Mouse (Mus musculus) E14TG2a.4 (cell line): ENCODE results near the gene Fdxacb1.

Experiments
- H3K27me3 ChIP-seq: 2 replicates; pipeline ENCODE4 v1.6.1; 2014; ENCODE audit warnings: low read length, control low read depth; ENCODE audit not compliant: insufficient read depth
- H3K36me3 ChIP-seq: 2 replicates; pipeline ENCODE4 v1.6.1; 2014; ENCODE audit warnings: low read length, control low read depth; ENCODE audit not compliant: insufficient read depth
- H3K4me1 ChIP-seq: replicated peaks from 2 replicates; pipeline ENCODE4 v1.6.1; 2014; ENCODE audit warnings: low read depth, low read length, control low read depth
- H3K4me3 ChIP-seq: replicated peaks from 2 replicates; pipeline ENCODE4 v1.5.1; 2014; ENCODE audit warnings: mild to moderate bottlenecking, low read length
- H3K9me3 ChIP-seq: 2 replicates; pipeline ENCODE4 v1.6.1; 2014; ENCODE audit warnings: low read length, control low read depth
- CTCF ChIP-seq: conservative IDR thresholded peaks from 2 replicates; pipeline ENCODE4 v1.5.1; 2014; ENCODE audit warnings: low read length
- NANOG ChIP-seq: IDR thresholded peaks from 2 replicates; pipeline ENCODE4 v1.6.1; 2014; ENCODE audit warnings: borderline replicate concordance, low read length, mixed read lengths
- POU5F1 ChIP-seq: IDR thresholded peaks from 2 replicates; pipeline ENCODE4 v1.6.1; 2014; ENCODE audit warnings: low read length, borderline replicate concordance

Gene Fdxacb1

GRCm38 (mm10) chr9:50727171-50727924 lies 40.7 kb upstream of the Fdxacb1 start:
- H3K27me3 ChIP-seq, result no peaks in the 10 kb centered on the region
- peaks cover 81% of the 10 kb centered on the region for H3K4me1 ChIP-seq
- H3K4me3 ChIP-seq, result peak overlapping the region; percentile 83
- TF ChIP-seq CTCF (no peak), NANOG (no peak), POU5F1 (no peak)
- H3K36me3 ChIP-seq, result peaks cover 10% of the 10 kb centered on the region
- no peaks in the 10 kb centered on the region for H3K9me3 ChIP-seq

- no peaks in the 10 kb centered on the region for H3K27me3 ChIP-seq
- H3K36me3 ChIP-seq, result peaks cover 10% of the 10 kb centered on the region
- no peak for TF ChIP-seq CTCF
- no peak for TF ChIP-seq NANOG
- no peak for TF ChIP-seq POU5F1
- peaks cover 81% of the 10 kb centered on the region for H3K4me1 ChIP-seq
- H3K9me3 ChIP-seq, result no peaks in the 10 kb centered on the region
- H3K4me3 ChIP-seq, result peak overlapping the region; percentile 83
These were observed 39.9 kb upstream of the Fdxacb1 start for GRCm38 (mm10) chr9:50727925-50728651.

GRCm38 (mm10) chr9:50729600-50729999 lies 38.4 kb upstream of the Fdxacb1 start:
- H3K4me3 ChIP-seq, result no peak overlapping the region
- H3K4me1 ChIP-seq, result peaks cover 78% of the 10 kb centered on the region
- TF ChIP-seq POU5F1 (no peak), CTCF (no peak), NANOG (no peak)
- peaks cover 6% of the 10 kb centered on the region; the same call in 1 of the 2 replicates for H3K36me3 ChIP-seq
- H3K9me3 ChIP-seq, result no peaks in the 10 kb centered on the region
- H3K27me3 ChIP-seq, result no peaks in the 10 kb centered on the region

GRCm38 (mm10) chr9:50732560-50732959 lies 35.5 kb upstream of the Fdxacb1 start:
- H3K36me3 ChIP-seq, result no peaks in the 10 kb centered on the region
- peaks cover 57% of the 10 kb centered on the region for H3K4me1 ChIP-seq
- no peak for TF ChIP-seq POU5F1
- TF ChIP-seq NANOG, result no peak
- no peak for TF ChIP-seq CTCF
- H3K27me3 ChIP-seq, result no peaks in the 10 kb centered on the region
- H3K4me3 ChIP-seq, result no peak overlapping the region
- no peaks in the 10 kb centered on the region for H3K9me3 ChIP-seq

- Histone ChIP-seq H3K27me3 (no peaks in the 10 kb centered on the region), H3K9me3 (no peaks in the 10 kb centered on the region), H3K36me3 (no peaks in the 10 kb centered on the region), H3K4me3 (no peak overlapping the region), H3K4me1 (peaks cover 54% of the 10 kb centered on the region)
- TF ChIP-seq CTCF, result peak; percentile 75
- no peak for TF ChIP-seq POU5F1
These were observed 33.0 kb upstream of the Fdxacb1 start for GRCm38 (mm10) chr9:50734989-50735388.

- H3K27me3 ChIP-seq, result no peaks in the 10 kb centered on the region
- no peak for TF ChIP-seq CTCF
- no peak for TF ChIP-seq POU5F1
- TF ChIP-seq NANOG, result no peak
- no peaks in the 10 kb centered on the region for H3K9me3 ChIP-seq
- H3K36me3 ChIP-seq, result 0 out of 2 replicates have a peak, but pooled peaks cover 3% of the 10 kb centered on the region
- peaks cover 61% of the 10 kb centered on the region for H3K4me1 ChIP-seq
- H3K4me3 ChIP-seq, result peak within 1 kb of the TSS; percentile 72
These were observed 28.8 kb upstream of the Fdxacb1 start, which contains the start of gene Dixdc1 for GRCm38 (mm10) chr9:50738914-50739870. Dixdc1 (minus strand) TSS chr9:50739517.

- no peaks in the 10 kb centered on the region for H3K9me3 ChIP-seq
- H3K36me3 ChIP-seq, result 0 out of 2 replicates have a peak, but pooled peaks cover 3% of the 10 kb centered on the region
- peaks cover 64% of the 10 kb centered on the region for H3K4me1 ChIP-seq
- peak overlapping the region; percentile 53 for H3K4me3 ChIP-seq
- no peaks in the 10 kb centered on the region for H3K27me3 ChIP-seq
- TF ChIP-seq NANOG (no peak), POU5F1 (no peak), CTCF (no peak)
These were observed 26.9 kb upstream of the Fdxacb1 start for GRCm38 (mm10) chr9:50740867-50741784.
